Mouse (Mus musculus) cerebellum, postnatal 36 days (tissue): ENCODE data around the gene Csf2.
"Not testable (repeated sequence)": the region's sequence is repeated elsewhere in the genome, so short reads cannot be mapped to it uniquely, and the experiment has no call there.

ENCODE experiments used
- DNase-seq, 2 experiments: peaks; one replicate each; pipeline ENCODE4 v3.0.0; 2021 to 2022; ENCODE audit warnings: mixed read lengths in 2 of 2

Gene Csf2

DNA sequence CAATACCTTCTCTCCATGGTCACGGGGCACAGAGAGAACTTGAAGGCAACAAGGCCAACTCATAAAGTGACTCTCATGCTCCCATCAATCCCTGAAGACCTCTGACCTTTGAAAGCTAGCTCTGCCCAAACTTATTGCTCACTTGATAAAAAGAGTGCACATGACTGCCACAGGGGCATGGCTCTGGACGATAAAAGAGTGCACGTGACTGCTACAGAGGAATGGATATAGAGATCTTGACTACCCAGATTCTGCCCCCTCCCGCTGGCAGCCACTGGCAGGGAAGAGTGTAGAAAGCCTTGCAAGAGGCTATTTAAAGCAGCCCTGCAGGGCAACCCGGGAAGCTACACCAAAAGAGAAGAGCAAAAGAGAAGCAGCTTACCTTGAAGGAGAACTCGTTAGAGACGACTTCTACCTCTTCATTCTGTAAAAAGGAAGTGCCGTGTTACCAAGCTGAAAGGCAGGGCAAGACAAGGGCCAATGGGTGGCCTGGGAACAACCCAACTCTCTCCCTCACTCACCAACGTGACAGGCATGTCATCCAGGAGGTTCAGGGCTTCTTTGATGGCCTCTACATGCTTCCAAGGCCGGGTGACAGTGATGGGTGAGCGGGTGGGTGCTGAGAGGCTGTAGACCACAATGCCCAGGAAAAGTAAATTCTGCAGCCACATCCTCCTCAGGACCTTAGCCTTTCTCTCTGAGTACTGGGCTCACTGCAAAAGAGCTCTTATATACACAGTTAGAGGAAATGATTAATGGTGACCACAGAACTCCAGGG lies at the start of gene Csf2:
Gene Csf2, minus strand, starts transcription at position 728 of the 778 bp plus-strand sequence.
- no peak for DNase-seq

DNA sequence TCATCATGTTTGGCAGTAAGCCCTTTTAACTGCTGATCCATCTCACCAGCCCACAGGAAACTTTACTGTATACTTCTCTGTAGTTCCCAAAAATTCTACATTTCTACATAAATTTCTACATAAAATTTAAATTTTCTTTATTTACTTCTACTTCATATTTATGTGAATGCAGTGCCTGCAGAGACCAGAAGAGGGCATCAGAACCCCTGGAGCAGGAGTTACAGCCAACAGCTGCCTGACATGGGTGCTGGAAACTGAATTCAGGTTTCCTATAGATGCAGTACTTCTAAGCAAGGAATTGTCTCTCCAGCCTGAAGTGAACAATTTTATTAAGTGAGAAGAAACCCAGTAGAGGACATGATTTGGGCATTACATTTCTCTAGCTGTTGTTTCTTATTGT lies 49.3 kb upstream of the Csf2 start:
- no peak for DNase-seq

DNA sequence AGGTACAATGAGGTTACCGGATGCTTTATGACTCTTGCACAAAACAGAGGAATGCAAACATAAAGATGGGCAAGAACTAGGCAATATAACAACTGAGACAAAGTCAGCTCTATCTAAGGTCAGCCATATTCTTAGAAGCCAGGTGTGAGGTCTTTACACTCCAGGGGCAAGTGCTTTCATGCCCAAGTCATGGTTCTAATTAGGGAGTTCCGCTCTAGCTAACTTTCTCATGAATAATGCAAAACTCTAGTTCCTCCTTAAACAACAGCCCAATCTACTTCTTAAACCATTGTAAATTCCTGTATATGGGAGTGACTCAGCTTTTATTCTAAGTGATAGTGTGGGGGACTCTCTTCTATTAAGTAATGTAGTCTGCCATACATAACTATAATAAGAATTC lies 48.0 kb upstream of the Csf2 start:
- not testable (repeated sequence) for DNase-seq

DNA sequence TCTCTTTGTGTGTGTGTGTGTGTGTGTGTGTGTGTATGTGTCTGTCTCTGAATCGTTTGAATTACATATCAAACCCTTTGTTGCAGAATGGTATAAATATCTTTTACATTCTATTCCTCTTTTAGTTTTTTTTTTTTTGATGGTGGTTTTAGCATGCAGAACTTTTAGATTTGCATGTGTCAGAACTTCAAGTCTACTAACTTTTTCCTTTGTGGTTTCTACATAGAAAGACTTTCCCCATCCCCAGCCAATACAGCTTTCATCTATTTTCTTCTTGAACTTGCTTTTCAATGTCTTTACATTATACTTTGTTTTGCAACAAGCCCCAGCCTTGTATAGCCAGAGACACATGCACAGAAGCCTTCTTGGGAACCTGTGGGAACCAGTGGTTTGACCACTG lies 47.3 kb upstream of the Csf2 start:
- DNase-seq: no peak

DNA sequence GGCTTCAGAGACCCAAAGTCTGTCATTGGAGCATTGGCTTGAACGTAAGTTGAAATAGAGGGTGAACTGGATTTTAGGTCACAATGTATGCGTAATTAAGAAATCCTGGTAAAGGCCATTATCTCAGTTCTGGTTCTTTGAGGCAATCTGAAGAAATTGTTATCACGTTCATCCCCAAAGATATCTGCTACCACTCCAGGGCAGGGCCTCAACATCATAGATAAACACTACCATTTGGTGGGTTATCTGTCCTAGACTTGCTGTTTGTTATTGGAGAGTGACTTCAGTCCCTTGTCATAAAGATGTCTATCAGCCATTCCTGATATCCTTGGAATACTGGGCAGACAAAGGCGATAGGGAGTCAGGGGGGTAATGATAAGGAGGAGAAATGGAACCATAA lies 46.5 kb upstream of the Csf2 start:
- DNase-seq: no peak

DNA sequence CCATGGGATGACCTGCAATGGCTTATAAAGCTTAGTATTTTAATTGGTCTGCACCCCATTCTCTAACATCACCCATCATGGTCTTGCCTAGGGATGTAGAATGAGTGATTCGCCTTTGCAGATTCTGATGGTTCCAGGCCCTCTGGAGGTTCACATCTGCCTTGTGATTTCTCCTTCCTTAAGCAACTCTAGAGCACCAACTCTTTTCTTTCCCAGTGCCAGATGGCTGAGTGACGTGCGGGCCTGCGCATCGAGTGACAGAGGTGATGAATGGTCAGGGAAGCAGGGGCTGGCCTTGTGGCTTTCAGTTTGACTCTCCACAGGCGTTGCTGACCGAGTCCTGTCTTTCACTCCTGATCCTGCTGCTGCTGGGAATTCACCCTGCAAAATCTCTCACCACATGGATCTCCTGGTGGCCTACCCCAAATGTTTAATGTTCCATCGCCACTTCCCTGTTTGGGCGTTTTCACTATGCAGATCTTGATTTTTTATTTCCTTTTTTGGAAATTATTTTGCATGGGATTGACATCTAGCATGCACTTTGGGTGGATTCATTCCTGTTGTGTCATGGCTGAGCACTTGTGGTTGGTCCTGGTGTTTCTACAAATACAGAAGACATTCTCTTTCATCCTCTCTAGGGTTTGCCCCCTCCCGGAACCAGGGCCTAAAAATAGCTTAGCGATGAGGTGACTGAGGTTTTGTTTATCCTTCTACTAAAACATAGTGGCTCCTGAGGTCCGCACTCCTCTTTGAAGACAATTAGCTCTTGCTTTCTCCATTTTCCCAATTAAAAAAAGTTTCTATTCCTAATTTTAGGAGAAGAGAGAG lies 44.7 kb upstream of the Csf2 start:
- DNase-seq: no peak

DNA sequence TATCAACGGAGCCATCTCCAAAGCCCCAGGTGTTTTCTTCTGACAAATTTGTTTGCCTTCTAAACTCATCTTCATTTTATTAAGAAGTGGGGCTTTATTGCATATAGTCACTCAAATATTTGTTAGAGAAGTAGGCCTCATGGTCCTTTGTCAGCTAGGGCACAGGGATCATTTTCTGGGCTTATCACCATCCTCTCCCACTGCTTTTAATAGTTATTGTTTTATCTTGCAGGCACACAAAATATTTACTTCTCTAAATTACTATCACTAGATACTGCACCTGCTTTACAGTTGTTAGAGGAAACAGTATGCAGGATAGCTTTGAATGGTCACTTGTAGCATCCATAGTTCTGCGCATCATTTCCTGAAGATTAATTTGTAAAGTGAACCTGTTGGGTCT lies 42.7 kb upstream of the Csf2 start:
- DNase-seq: no peak

DNA sequence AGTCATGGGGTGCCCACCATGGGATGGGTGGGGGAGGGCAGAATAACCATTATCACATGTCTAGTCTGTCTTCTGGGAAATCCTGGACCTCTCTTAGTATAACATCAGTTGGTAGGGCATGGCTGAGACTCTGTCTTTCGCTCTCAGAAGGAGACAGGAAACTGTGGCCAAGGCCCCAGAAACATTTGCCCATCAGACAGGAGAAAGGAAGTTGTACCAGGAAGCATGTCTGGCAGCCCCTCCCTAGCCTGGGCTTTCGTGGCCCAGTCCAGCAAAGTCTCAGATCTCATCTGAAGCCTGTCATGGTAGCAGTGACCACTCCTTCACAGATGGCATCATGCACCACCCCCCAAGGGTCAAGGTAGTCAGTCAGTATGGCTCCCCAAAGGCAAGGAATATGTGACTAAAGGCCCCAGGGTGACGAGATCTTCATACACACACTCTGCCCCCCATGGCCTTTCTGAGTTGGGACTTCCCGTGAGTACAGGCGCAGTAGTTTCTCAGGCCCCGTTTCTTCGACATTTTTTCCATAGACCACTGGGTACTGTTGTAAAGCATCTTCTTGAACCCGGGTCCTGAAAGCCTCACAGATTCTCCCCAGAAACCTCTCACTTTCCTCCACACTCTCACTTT lies 38.5 kb upstream of the Csf2 start:
- no peak for DNase-seq

DNA sequence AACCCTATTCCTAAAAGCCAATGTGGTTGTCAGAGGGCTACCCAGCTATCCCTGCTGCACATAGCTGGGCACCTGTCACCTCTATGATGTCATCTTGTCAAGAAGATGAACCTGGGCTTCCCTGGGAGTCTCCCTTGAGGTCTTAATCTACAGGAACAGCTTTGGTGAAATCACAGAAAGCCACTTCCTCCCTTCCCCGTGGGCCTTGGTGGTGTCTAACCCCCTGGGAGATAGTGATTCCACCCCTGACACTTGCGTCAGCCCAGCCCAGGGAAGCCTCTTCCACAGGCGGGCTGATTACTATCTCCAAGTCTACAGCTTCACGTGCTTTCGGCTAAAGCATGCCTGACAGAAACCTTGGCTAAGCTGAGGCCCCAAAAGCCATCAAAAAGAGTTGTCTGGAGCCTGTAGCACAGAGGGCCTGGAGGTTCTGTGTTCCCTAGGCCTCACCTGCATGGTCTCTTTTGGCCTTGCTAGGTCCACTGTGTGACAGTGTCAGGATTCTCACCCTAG lies 22.0 kb upstream of the Csf2 start:
- no peak for DNase-seq

DNA sequence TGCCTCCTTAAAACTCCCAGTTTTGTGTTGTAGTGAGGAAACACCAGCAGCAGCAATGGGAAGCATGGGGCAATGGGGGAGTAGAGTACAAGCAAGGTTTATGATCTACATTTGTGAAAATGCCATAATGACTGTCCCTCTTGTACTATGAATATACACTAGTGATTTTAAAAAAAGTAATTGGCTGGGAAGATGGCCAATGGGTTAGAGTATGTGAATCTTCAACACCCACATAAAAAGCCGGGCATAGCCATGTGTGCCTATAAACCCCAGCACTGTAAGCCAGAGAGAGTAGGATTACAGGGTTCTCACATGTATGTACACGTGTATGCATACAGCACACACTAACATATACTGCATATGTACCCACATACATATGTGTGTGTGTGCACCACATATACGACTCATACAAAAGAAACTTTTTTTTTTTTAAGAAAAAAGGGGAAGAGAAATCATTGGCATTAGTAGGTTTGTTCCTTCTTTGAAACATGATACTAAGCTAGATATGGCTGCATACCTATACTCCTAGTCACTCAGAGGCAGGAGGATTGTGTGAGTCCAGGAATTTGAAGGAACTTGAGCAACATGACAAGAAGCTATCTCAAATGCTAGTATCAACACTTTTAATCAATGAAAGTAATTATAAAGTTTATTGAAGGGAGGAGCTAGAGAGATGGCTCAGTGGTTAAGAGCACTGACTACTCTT lies 19.9 kb upstream of the Csf2 start:
- no peak for DNase-seq

DNA sequence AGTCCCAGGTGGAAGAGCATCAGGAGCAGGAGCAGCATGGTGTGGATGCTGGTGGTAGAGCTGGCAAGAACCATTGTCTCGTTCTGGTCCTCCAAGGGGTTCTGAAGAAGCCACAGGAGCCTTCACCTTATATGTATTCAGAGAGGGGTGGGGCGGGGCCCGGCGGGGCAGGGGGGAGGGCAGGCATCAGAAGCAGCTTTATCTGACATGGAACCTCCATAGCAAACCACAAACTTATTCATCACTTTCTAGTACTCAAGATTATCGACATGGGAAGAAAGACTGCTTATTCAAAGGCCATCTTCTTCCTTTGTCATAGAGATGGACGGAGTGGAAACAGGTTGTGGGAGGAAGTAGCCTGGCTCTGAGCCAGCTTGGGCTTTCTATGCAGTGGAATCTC lies 17.7 kb upstream of the Csf2 start, which contains the start of gene Il3:
Gene Il3, minus strand, starts transcription at position 101 of the 400 bp plus-strand sequence.
- DNase-seq: no peak

DNA sequence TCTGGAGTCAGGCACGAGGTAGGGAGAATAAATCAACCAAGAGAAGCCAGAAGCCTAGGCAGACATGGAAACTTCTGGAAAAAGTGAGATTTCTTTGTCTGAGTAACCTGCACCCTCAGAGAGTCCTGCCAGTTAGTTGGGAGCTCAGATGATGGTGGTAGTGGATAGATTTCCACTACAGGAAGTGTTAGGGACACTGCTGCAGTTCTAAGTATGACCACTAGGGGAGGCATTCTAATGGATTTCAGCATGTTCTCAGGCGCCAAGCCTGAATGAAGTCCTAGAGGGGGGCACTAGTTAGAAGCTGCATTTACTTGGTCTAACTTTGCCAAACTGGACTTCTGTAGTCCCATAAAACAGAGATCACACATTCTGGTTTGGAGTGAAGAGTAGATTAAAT lies 15.1 kb upstream of the Csf2 start:
- peak; percentile 50 to 76 for DNase-seq

DNA sequence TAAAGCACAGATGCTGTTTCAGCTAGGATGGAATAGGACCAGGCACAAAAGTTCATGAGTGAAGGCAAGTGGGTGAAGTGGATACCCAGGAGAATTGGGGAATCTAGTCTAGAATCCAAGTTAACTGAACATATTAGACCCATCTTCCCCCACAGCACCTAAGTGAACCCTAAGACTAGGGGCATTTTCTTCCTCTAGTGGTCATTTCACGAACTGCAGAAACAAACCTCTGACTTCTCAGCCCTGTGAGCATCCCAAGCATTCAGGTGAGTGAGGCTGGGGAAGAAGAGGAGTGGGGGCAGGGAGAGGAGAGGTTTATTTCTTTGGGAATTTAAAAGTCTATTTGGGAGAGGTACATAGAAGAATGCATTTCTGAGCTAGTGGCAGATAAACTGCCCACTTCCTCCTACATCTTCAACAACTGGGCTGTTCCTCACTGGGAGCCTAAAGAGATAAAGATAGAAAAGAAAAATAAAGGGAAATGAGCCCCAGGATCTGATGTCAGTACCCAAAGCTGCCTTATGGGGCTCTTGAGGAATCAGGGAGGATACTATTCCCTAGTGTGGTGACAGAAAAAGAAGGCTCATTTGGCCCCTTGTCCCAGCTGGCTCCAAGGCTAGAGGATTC lies 14.1 kb upstream of the Csf2 start:
- no peak for DNase-seq

DNA sequence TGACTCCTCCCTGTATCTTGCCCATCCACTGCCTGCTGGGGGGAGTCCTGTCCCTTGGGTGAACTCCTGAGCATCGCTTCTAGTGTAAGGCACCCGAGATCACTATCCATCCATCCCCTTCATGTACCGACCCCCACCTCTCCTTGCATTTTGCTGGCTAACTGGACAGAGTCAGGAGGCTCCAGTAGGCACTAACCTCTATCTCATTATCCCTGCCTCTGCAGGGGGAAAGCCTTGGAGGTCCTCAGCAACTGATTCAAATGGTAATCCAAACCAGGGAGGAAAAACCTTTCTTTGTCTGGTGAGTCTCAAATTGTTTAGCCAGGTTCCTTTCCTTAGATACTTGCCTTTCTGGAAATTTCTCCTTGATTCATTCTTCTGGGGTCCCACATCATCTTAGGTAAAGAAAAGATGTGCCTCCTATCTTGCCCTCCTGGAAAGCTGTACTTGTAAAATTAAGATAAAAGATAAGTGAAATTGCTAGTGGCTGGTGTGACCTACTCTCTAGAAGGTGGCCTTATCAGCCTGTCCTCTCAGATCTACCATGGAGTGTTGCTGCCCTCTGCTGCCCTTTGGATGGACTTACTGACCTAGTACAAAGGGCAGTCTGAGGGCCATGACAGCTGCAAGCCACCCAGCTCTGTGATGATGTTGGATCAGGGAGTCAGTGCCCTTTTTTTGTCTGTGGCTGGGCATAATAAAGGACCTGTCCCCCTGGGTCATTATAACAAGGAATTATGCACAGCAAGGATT lies 7.3 kb upstream of the Csf2 start:
- DNase-seq: peak; percentile 86 to 88

DNA sequence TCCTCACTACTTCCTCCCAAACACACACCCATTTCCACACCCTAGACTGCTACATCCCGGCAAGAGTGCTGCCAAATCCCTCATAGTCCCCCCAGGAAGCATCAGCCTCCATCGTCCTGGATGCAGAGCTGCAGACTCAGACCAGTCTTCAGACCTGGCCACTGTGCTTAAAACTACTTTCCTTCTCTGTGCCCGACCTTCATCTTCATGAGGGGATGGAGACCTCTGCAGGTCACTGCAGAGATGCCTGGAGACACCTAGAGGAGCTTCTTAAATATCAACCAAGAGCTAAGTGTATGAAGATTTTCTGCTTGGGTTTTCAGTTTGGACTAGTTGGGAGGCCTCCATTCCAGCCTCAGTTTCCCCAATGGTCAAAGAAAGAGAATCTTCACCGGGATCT lies 4.6 kb upstream of the Csf2 start:
- peak; percentile 23 to 41 for DNase-seq

DNA sequence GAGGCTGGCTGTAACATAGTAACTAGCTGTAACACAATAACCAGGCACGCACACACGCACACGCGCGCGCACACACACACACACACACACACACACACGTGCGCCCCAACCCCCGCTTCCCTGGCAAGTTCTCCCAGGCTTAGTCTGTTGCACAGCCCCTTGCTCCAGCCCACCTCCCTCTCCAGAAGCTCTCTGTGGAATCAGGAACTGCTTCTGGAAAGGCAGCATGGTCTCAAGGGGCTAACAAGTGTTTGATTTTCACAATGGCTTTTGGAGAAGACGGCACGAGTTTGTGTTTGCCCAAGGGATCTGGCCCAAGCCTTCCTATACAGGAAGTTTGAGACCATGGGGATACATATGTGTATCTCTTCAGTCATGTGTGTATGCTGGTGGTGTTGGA lies 1.1 kb upstream of the Csf2 start:
- no peak for DNase-seq

DNA sequence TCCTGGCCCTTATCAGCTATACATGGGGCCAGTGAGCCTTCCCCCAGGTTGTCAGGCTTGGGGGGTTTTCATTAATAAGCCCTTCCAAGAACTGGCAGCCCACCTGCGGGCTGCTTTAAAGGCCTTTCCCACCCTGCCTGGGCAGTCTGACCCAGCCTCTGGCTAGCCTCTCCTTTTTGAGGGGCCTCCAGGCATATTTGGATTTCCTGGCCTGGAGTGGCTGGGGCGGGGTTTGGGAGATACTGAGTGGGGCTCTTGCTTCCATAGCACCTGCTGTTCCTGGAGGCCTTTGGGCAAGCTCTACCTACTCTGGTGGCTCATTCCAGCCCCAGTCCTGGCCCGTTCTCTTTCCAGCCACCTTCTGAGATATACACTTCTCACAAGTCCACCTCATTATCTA lies 281 bp upstream of the Csf2 start:
- no peak for DNase-seq

DNA sequence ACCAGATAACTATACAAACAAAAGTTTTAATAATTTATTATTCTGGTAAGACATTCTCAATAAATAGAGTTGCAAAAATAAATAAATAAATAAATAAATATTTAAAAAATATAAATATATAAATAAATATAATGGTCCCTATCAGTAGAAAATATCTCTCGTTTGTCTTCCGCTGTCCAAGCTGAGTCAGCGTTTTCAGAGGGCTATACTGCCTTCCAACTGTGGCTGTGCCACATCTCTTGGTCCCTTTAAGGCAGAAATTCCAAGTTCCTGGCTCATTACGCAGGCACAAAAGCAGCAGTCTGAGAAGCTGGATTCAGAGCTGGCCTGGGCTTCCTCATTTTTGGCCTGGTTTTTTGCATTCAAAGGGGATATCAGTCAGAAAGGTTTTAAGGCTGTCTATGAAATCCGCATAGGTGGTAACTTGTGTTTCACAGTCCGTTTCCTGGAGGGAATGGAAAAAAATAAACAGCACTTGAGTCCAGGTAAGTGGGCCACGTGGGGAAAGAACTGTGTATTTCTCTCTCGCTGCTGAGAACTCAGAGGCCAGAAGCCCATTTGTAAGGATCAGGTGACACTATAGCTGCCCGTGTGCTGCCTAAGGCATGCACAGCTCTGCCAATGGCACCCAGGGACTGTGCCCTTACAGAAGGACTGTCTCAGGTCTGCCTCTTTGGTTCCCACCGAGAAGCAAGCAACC lies 2.1 kb downstream of the Csf2 start:
- DNase-seq: no peak

DNA sequence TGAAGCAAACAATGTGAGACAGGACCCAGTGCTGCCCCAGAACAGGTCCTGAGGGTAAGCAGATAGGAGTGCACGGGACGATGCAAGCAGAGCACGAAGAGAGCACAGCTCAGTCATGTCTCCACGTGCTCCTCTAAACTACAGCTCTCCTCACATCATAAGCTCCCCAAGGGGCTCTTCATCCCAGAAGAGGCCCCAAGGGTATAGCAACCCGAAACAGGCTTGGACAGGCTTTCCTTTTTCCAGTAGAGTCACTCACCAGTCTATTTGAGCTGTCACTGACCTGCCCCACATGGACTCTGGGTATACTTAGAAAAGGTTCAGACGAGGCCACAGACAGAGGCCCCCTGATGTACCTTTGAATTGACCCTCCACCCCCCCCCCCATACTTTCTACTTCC lies 5.0 kb downstream of the Csf2 start:
- no peak for DNase-seq

DNA sequence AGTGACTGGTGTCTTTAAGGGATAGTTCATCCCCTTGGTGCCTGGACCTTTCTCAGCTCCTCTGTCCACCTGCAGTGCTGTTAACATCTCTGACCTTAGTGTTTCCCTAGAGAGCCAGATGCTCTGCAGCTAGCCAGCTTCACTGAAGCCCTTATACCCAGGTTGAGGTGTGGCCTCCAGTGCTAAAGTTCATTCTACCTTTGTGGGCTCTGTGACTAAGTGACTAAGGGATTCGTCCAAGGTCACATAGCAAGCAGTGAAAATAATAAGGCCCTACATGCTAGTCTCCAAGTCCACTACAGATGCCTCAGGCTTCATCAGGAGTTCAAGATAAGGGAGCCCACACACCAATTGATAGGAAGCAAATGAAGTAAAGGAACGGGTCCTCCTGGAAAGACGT lies 7.0 kb downstream of the Csf2 start:
- no peak for DNase-seq

DNA sequence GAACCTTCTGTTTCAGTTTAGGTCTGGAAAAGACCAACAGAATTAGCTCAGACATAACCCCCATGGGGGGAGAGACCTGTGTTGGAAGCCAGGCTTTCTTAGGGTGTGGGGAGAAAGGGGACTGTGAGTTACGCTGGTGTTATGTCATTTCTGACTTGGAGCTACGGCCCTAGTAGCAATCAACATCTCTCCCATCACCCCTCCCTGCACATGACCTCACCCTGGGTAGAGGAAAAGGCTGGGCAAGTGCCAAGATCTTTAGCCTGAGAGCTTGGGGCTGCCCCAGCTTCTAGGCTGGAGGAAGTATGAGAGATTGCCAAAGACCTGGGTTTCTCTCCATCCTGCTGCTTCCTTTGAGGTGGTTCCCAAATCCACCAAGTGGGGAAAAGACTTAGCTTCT lies 12.5 kb downstream of the Csf2 start:
- peak; percentile 16 to 26 for DNase-seq
